Mouse (Mus musculus): ENCODE data around the gene Psmb5. TPM values are rescaled to one million over a fixed set of nuclear protein-coding genes. Genes with fewer than 3 reads are reported as not detected.

The Psmb5 gene
- total and polyA plus RNA-seq, 3 experiments: 299 to 416 (median 411) TPM

DNA sequence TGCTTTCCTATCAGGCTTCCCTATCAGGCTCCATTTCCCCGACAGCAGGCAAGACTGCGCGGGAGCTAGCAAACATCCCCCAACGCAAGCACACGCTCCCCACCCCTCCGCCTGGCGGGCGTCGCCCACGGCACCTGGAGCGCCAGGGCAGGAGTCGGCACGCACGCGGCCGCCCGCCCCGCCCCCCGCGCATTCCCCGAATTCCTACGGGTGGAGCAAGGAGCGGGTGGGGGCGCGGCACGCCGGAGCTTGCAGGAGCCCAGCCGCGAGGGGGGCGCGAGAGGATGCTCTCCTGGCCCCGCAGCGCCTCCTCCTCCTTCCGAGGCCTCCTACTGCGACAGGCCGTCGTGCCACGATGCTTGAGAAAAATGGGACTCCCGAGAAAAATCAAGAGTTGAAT, 42.2 kb downstream of the Psmb5 start:
- H3K79me2 ChIP-seq (replicated peaks; ENCODE audit: control insufficient read depth, extremely low read depth, insufficient read depth, poor library complexity, severe bottlenecking): no peaks in the 10 kb centered on the region
- H3K36me3 ChIP-seq (replicated peaks in 1 of 2; ENCODE audit: control insufficient read depth in 1 of 2, insufficient read depth in 1 of 2, low read length in 1 of 2): no peaks in the 10 kb centered on the region
- no peak for DNase-seq (ENCODE audit: extremely low read depth)
- no peak for TF ChIP-seq NELFE (IDR thresholded peaks at IDR 0.05; ENCODE audit: low read depth, low read length)
- no peak overlapping the region for H3K27ac ChIP-seq (ENCODE audit: insufficient read depth, low read depth)
- H3K9me3 ChIP-seq (replicated peaks; ENCODE audit: low read length): peaks cover 26% of the 10 kb centered on the region
- no peak overlapping the region for H3K4me3 ChIP-seq (replicated peaks in 1 of 3; ENCODE audit: low read depth in 2 of 3, low read length in 2 of 3, poor library complexity in 1 of 3)
- no peak overlapping the region for H3K9ac ChIP-seq (ENCODE audit: insufficient read depth, low read depth)
- in situ Hi-C loops (cut with MboI; ENCODE audit: low pct_ligation_motif_present, low pct_unique_long_range_greater_than_20kb, low sequenced_read_pairs) (loop anchor here (10.0 kb wide), 1 partner anchor 59 kb away; no protein-coding TSS in a partner anchor), dilution Hi-C loops (cut with MboI; ENCODE audit: extremely low pct_ligation_motif_present, extremely low pct_unique_long_range_greater_than_20kb, low sequenced_read_pairs) (no loop called here)
- H3K27me3 ChIP-seq (replicated peaks): peaks cover 3% of the 10 kb centered on the region
- peaks cover 0 to 17% of the 10 kb centered on the region in 2 experiments; a peak in 1 of 4 replicates for H3K4me1 ChIP-seq (ENCODE audit: control insufficient read depth in 1 of 2, insufficient read depth in 2 of 2)
- no peak overlapping the region for H3K4me2 ChIP-seq (ENCODE audit: insufficient read depth, low read depth, poor library complexity, severe bottlenecking)

DNA sequence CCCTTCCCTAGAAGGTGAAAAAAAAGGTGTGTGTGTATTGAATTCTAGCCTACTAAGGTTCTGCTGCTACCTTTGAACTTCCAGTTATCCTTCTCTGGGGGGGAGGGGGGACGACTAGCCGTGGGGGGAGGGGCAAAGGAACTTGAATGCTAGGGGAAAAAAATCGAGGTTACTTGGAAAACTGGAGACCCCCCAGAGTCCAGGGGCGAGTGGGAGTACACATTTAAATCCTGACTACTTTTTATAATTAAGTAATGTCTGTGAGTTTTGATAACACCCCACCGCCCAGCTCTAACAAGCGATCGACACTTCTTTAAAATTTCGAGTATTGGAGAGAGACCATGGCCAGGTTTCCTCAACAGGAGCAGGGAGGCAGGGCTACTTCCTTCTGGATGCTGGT, 42.8 kb downstream of the Psmb5 start:
- Histone ChIP-seq H3K4me3 (replicated peaks in 1 of 3; ENCODE audit: low read depth in 2 of 3, low read length in 2 of 3, poor library complexity in 1 of 3) (no peak overlapping the region), H3K4me2 (ENCODE audit: insufficient read depth, low read depth, poor library complexity, severe bottlenecking) (no peak overlapping the region), H3K9ac (ENCODE audit: insufficient read depth, low read depth) (no peak overlapping the region), H3K9me3 (replicated peaks; ENCODE audit: low read length) (peaks cover 26% of the 10 kb centered on the region), H3K4me1 (ENCODE audit: control insufficient read depth in 1 of 2, insufficient read depth in 2 of 2) (peaks cover 0 to 17% of the 10 kb centered on the region in 2 experiments; a peak in 1 of 4 replicates), H3K36me3 (replicated peaks in 1 of 2; ENCODE audit: control insufficient read depth in 1 of 2, insufficient read depth in 1 of 2, low read length in 1 of 2) (no peaks in the 10 kb centered on the region), H3K27ac (ENCODE audit: insufficient read depth, low read depth) (no peak overlapping the region), H3K27me3 (replicated peaks) (peaks cover 3% of the 10 kb centered on the region), H3K79me2 (replicated peaks; ENCODE audit: control insufficient read depth, extremely low read depth, insufficient read depth, poor library complexity, severe bottlenecking) (no peaks in the 10 kb centered on the region)
- DNase-seq (ENCODE audit: extremely low read depth): no peak
- dilution Hi-C loops (cut with MboI; ENCODE audit: extremely low pct_ligation_motif_present, extremely low pct_unique_long_range_greater_than_20kb, low sequenced_read_pairs): no loop called here
- in situ Hi-C loops (cut with MboI; ENCODE audit: low pct_ligation_motif_present, low pct_unique_long_range_greater_than_20kb, low sequenced_read_pairs): loop anchor here (10.0 kb wide), 1 partner anchor 60 kb away; no protein-coding TSS in a partner anchor
- no peak for TF ChIP-seq NELFE (IDR thresholded peaks at IDR 0.05; ENCODE audit: low read depth, low read length)

DNA sequence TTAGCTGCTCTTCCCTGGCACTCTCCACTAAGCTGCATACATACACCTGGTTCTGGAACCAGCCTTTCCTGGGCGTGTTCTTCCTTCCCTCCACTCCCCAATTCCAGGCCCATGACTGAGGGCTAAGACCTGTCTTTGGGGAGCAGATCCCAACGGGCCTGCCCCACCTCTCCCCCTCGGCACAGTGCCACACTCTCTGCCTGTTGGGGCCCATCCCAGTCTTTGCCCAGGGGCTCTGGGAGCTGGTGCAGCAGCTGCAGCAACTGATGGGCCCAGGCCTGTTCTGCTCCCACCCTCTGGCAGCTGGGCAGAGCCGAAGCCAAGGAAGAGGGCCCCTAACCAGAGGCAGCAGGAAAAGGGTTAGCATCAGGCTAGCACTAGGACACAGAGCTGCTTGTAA, 43.6 kb downstream of the Psmb5 start:
- dilution Hi-C loops (cut with MboI; ENCODE audit: extremely low pct_ligation_motif_present, extremely low pct_unique_long_range_greater_than_20kb, low sequenced_read_pairs): no loop called here
- Histone ChIP-seq H3K4me1 (ENCODE audit: control insufficient read depth in 1 of 2, insufficient read depth in 2 of 2) (peaks cover 0 to 12% of the 10 kb centered on the region in 2 experiments; a peak in 2 of 4 replicates), H3K27me3 (replicated peaks) (peaks cover 3% of the 10 kb centered on the region), H3K36me3 (replicated peaks in 1 of 2; ENCODE audit: control insufficient read depth in 1 of 2, insufficient read depth in 1 of 2, low read length in 1 of 2) (no peaks in the 10 kb centered on the region), H3K79me2 (replicated peaks; ENCODE audit: control insufficient read depth, extremely low read depth, insufficient read depth, poor library complexity, severe bottlenecking) (no peaks in the 10 kb centered on the region), H3K9ac (ENCODE audit: insufficient read depth, low read depth) (no peak overlapping the region), H3K27ac (ENCODE audit: insufficient read depth, low read depth) (no peak overlapping the region), H3K4me2 (ENCODE audit: insufficient read depth, low read depth, poor library complexity, severe bottlenecking) (no peak overlapping the region), H3K4me3 (replicated peaks in 1 of 3; ENCODE audit: low read depth in 2 of 3, low read length in 2 of 3, poor library complexity in 1 of 3) (no peak overlapping the region), H3K9me3 (replicated peaks; ENCODE audit: low read length) (peaks cover 26% of the 10 kb centered on the region)
- in situ Hi-C loops (cut with MboI; ENCODE audit: low pct_ligation_motif_present, low pct_unique_long_range_greater_than_20kb, low sequenced_read_pairs): loop anchor here (10.0 to 25.0 kb wide), 2 partner anchors 61 to 512 kb away; no protein-coding TSS in a partner anchor
- no peak for TF ChIP-seq E2F4 (IDR thresholded peaks at IDR 0.05; ENCODE audit: insufficient replicate concordance, low read depth, low read length)
- TF ChIP-seq USF1 (IDR thresholded peaks at IDR 0.05; ENCODE audit: low read depth, low read length): no peak
- no peak for TF ChIP-seq JUND (conservative IDR thresholded peaks at IDR 0.05; ENCODE audit: low read depth, low read length)
- no peak for TF ChIP-seq POLR2AphosphoS2 (IDR thresholded peaks at IDR 0.05; ENCODE audit: low read depth, low read length)
- TF ChIP-seq ZC3H11A (IDR thresholded peaks at IDR 0.05; ENCODE audit: low read depth, low read length): no peak
- TF ChIP-seq GABPA (IDR thresholded peaks at IDR 0.05; ENCODE audit: insufficient replicate concordance, low read depth, low read length): no peak
- DNase-seq (ENCODE audit: extremely low read depth): no peak
